Mouse (Mus musculus) Patski (cell line): ENCODE data around the gene Iqschfp. TPM values are rescaled to one million over a fixed set of nuclear protein-coding genes. Genes with fewer than 3 reads are reported as not detected.

Source experiments
- ATAC-seq: fragments of 100-300 bp; one replicate; pipeline ENCODE4 v1.8.0; 2021
- CTCF ChIA-PET: fragments of 350-600 bp; sonication (Branson Sonifier 250); formaldehyde crosslinking; loops from one replicate; lab custom pipeline; 2022; ENCODE audit warnings: inconsistent platforms; lab: Charles Lee
- POLR2A ChIA-PET: fragments of 350-600 bp; sonication (Branson Sonifier 250); formaldehyde crosslinking; loops from one replicate; lab custom pipeline; 2022; ENCODE audit warnings: antibody characterized with exemption, inconsistent platforms; lab: Charles Lee
- DNase-seq: peaks from one replicate; pipeline ENCODE4 v3.0.0-alpha.2; 2011; ENCODE audit warnings: low read depth, low spot score
- H3K27me3 ChIP-seq: fragments of 371-371 bp; one replicate; pipeline ENCODE4 v1.5.1; 2021
- CTCF ChIP-seq: fragments of 100-300 bp; IDR thresholded peaks from one replicate; pipeline ENCODE4 v1.5.1; 2021
- in situ Hi-C: fragments of 300-500 bp; cut with MboI; formaldehyde crosslinking; loops from 3 replicates; pipeline ENCODE4 v1.11.1; 2018; ENCODE audit warnings: low pct_unique_long_range_greater_than_20kb, mixed read lengths
- polyA plus RNA-seq: library from polyadenylated mRNA; unstranded; gene quantifications from one replicate; pipeline ENCODE4 v1.2.3, GENCODE M21; 2021

The Iqschfp gene
- polyA plus RNA-seq, 1 experiment from 2014 or later: not detected

GRCm38 (mm10) chr3:68453719-68454455 lies 561.9 kb downstream of the Iqschfp start:
- in situ Hi-C loops: no loop called here
- ATAC-seq (no peak), DNase-seq (no peak)
- TF ChIP-seq CTCF: no peak
- POLR2A ChIA-PET: interaction anchor here (1.4 kb wide), 1 partner anchor 19 kb away, joined by 4 read pairs; no protein-coding TSS in a partner anchor
- CTCF ChIA-PET: interaction anchor here (2.5 kb wide), 1 partner anchor 10 kb away, joined by 8 read pairs; no protein-coding TSS in a partner anchor
- peaks cover 11% of the 10 kb centered on the region for H3K27me3 ChIP-seq

DNA sequence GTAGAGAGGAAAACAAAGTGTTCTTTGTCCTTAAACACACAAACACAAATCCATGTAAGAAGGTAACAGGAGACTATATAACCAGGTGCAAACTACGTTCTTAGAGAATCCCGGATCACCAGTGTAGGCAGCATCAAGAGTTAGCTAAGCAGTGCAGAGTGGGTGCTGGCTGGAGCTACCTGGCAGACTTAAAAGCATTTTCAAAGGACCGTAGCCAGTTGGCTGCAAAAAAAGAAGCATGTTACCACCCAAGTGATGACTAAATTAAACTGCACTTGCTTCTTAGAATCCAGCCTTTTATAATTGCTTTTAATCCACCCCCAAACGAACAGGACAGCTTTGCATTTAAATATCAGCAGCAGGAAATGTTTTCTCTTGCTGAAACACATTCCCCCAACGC lies 574.6 kb downstream of the Iqschfp start:
- in situ Hi-C loops: loop anchor here (5.0 to 10.0 kb wide), 2 partner anchors 248 to 404 kb away; partner anchors contain the start of gene Schip1
- DNase-seq (no peak), ATAC-seq (no peak)
- CTCF ChIA-PET: interaction anchor here (1.3 kb wide), 1 partner anchor 421 kb away, joined by 3 read pairs; no protein-coding TSS in a partner anchor
- no peaks in the 10 kb centered on the region for H3K27me3 ChIP-seq
- POLR2A ChIA-PET: no interaction called here
- TF ChIP-seq CTCF: no peak

DNA sequence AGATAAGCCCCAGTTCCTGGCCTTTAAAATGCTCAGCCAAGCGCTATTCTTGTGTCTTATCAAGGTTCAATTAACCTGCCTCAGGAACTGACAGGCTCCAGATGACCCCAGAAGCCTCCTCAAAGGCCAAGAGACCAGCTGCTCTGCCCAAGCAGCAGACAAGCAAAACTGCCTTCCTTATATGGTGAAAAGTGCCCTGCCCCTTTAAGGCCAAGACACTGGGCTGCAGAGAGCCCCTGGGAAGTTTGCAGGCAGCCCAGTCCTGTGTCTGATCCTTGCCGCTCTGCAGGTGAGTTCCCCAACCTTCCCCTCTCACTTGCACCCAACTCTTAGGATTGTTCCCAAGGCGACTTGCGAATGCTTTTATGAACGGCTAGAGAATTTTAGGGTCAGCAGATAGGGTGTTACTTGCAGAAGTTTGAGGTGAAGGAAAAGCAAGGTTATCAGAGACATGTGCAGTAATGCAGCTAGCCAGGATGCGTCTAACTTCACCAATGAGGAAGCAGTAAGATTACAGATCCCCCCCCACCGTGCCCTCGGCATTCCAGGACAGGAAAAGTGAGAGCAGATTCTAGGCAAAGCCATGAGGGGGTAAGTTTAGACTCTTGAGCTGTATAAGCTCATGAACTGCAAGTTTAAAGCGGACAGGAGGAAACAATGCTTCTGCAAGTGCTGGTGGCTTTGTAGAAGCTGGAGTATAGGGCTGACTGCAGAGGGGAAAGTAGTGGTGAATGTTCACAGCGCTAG lies 576.1 kb downstream of the Iqschfp start:
- ChIA-PET CTCF (interaction anchor here (1.3 to 7.1 kb wide), 8 partner anchors 19 to 422 kb away, joined by 3 to 92 read pairs (median 6); no protein-coding TSS in a partner anchor), POLR2A (interaction anchor here (0.7 to 4.3 kb wide), 10 partner anchors 9 to 410 kb away, joined by 3 to 46 read pairs (median 4); no protein-coding TSS in a partner anchor)
- H3K27me3 ChIP-seq: no peaks in the 10 kb centered on the region
- no peak for TF ChIP-seq CTCF
- DNase-seq (peak; percentile 46), ATAC-seq (peak; percentile 83)
- in situ Hi-C loops: loop anchor here (5.0 to 10.0 kb wide), 2 partner anchors 247 to 406 kb away; partner anchors contain the start of gene Schip1

- CTCF ChIA-PET: interaction anchor here (0.8 to 7.1 kb wide), 23 partner anchors 9 to 252 kb away, joined by 3 to 92 read pairs (median 4); no protein-coding TSS in a partner anchor
- POLR2A ChIA-PET: interaction anchor here (0.5 to 4.3 kb wide), 10 partner anchors 17 to 78 kb away, joined by 3 to 46 read pairs (median 4); no protein-coding TSS in a partner anchor
- peak; percentile 79 for TF ChIP-seq CTCF
- no peak for DNase-seq
- H3K27me3 ChIP-seq: no peaks in the 10 kb centered on the region
- in situ Hi-C loops: loop anchor here (5.0 to 10.0 kb wide), 2 partner anchors 245 to 407 kb away; partner anchors contain the start of gene Schip1
- peak; percentile 36 for ATAC-seq
Observed at GRCm38 (mm10) chr3:68469643-68470042, 577.6 kb downstream of the Iqschfp start.

GRCm38 (mm10) chr3:68470061-68470460 lies 578.0 kb downstream of the Iqschfp start:
- TF ChIP-seq CTCF: no peak
- DNase-seq (peak; percentile 90), ATAC-seq (peak; percentile 85)
- H3K27me3 ChIP-seq: no peaks in the 10 kb centered on the region
- CTCF ChIA-PET: interaction anchor here (0.8 to 7.1 kb wide), 20 partner anchors 9 to 253 kb away, joined by 3 to 92 read pairs (median 4); no protein-coding TSS in a partner anchor
- POLR2A ChIA-PET: interaction anchor here (0.5 to 4.3 kb wide), 8 partner anchors 16 to 77 kb away, joined by 3 to 46 read pairs (median 4); no protein-coding TSS in a partner anchor
- in situ Hi-C loops: no loop called here

DNA sequence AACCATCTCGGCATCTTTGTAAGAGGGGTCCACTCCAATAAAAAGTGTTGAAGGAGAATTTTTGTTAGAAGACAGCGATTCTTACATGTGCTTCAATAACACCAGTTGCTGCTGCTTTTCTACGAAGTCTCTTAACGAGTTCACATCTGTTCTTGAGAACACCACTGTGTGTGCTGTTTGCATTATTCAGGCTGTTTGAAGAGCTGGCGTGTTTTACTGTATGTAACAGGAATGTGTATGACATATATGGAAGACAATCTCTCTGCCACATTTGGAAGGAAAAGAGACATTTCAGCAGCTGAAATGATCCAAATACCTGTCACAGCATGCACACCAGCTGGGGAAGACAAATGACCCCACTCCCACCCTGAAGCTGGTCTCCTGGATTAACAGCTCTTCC lies 578.6 kb downstream of the Iqschfp start:
- ChIA-PET POLR2A (interaction anchor here (0.8 to 4.3 kb wide), 7 partner anchors 16 to 138 kb away, joined by 3 to 46 read pairs (median 4); no protein-coding TSS in a partner anchor), CTCF (interaction anchor here (0.8 to 7.1 kb wide), 17 partner anchors 8 to 253 kb away, joined by 3 to 92 read pairs (median 4); no protein-coding TSS in a partner anchor)
- DNase-seq (no peak), ATAC-seq (no peak)
- in situ Hi-C loops: no loop called here
- no peak for TF ChIP-seq CTCF
- no peaks in the 10 kb centered on the region for H3K27me3 ChIP-seq

DNA sequence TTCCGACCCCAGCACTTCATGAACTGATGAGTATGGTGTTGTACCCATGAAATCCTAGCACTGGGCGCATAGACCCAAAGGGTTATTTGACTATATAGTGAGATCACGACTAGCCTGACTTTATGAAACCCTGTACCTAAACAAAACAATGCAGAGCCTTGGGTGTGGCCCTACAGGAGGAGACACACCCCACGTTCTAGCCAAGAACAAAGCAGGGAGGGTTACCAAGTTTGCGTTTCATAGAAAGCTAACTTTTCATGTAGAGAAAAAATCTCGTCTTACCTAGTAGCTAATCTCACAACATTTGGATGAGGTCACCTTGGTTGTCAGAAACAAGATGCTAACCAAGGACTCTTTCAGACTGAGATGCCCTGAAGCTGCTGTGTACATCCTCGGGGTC lies 584.3 kb downstream of the Iqschfp start:
- no peak for DNase-seq
- TF ChIP-seq CTCF: no peak
- POLR2A ChIA-PET: interaction anchor here (1.4 kb wide), 1 partner anchor 8 kb away, joined by 3 read pairs; no protein-coding TSS in a partner anchor
- no peak for ATAC-seq
- in situ Hi-C loops: no loop called here
- no peaks in the 10 kb centered on the region for H3K27me3 ChIP-seq
- CTCF ChIA-PET: interaction anchor here (1.3 to 4.0 kb wide), 2 partner anchors 12 to 17 kb away, joined by 4 to 21 read pairs; no protein-coding TSS in a partner anchor

- H3K27me3 ChIP-seq: no peaks in the 10 kb centered on the region
- in situ Hi-C loops: no loop called here
- TF ChIP-seq CTCF: no peak
- ChIA-PET POLR2A (interaction anchor here (0.6 to 1.4 kb wide), 5 partner anchors 9 to 95 kb away, joined by 3 to 4 read pairs (median 3); no protein-coding TSS in a partner anchor), CTCF (interaction anchor here (0.8 to 4.0 kb wide), 4 partner anchors 11 to 81 kb away, joined by 3 to 21 read pairs (median 4); no protein-coding TSS in a partner anchor)
- ATAC-seq (peak; percentile 88), DNase-seq (no peak)
Observed at GRCm38 (mm10) chr3:68477478-68477877, 585.4 kb downstream of the Iqschfp start.

- CTCF ChIA-PET: interaction anchor here (0.8 to 4.0 kb wide), 4 partner anchors 9 to 135 kb away, joined by 3 to 21 read pairs (median 4); no protein-coding TSS in a partner anchor
- no peak for ATAC-seq
- H3K27me3 ChIP-seq: no peaks in the 10 kb centered on the region
- no peak for TF ChIP-seq CTCF
- in situ Hi-C loops: no loop called here
- no peak for DNase-seq
- POLR2A ChIA-PET: no interaction called here
Observed at GRCm38 (mm10) chr3:68479266-68479665, 587.2 kb downstream of the Iqschfp start.
